Mouse (Mus musculus) hindbrain, embryonic 14.5 days (tissue): ENCODE measurements around the gene Lhfpl4. TPM values are rescaled to one million over a fixed set of nuclear protein-coding genes. Genes with fewer than 3 reads are reported as not detected.

Source experiments
- ATAC-seq: fragments of 200-750 bp; cut with Nextera tagmentation; 2 replicates; pipeline ENCODE4 v1.8.0; 2017; ENCODE audit warnings: moderate number of reproducible peaks, mild to moderate bottlenecking, moderate TSS enrichment, moderate library complexity; ENCODE audit not compliant: low FRiP score
- DNase-seq: peaks from one replicate; pipeline ENCODE4 v3.0.0-alpha.2; 2015; ENCODE audit warnings: low spot score
- H3K27ac ChIP-seq: fragments of 300-500 bp; sonication (generic); 2 replicates; pipeline ENCODE4 v1.5.1; 2014; ENCODE audit warnings: mild to moderate bottlenecking, moderate library complexity
- H3K27me3 ChIP-seq: fragments of 300-500 bp; sonication (generic); 2 replicates; pipeline ENCODE4 v1.6.1; 2014; ENCODE audit warnings: mild to moderate bottlenecking, low read length, mixed read lengths; ENCODE audit not compliant: control insufficient read depth, insufficient read depth
- H3K36me3 ChIP-seq: fragments of 300-500 bp; sonication (generic); replicated peaks from 2 replicates; pipeline ENCODE4 v1.6.1; 2014; ENCODE audit not compliant: control insufficient read depth, insufficient read depth
- H3K4me1 ChIP-seq: fragments of 300-500 bp; sonication (generic); replicated peaks from 2 replicates; pipeline ENCODE4 v1.6.1; 2014; ENCODE audit warnings: antibody characterized with exemption, low read length, mixed read lengths; ENCODE audit not compliant: control insufficient read depth, insufficient read depth
- H3K4me2 ChIP-seq: fragments of 300-500 bp; sonication (generic); replicated peaks from 2 replicates; pipeline ENCODE4 v1.6.1; 2014; ENCODE audit warnings: mild to moderate bottlenecking, moderate library complexity
- H3K4me3 ChIP-seq: fragments of 300-500 bp; sonication (generic); replicated peaks from 2 replicates; pipeline ENCODE4 v1.5.1; 2014; ENCODE audit warnings: mild to moderate bottlenecking, low read length
- H3K9ac ChIP-seq: fragments of 300-500 bp; sonication (generic); 2 replicates; pipeline ENCODE4 v1.6.1; 2014
- H3K9me3 ChIP-seq: fragments of 300-500 bp; sonication (generic); 2 replicates; pipeline ENCODE4 v1.6.1; 2016; ENCODE audit warnings: low read length; ENCODE audit not compliant: control insufficient read depth
- WGBS: fragments of 180-500 bp; shearing (Covaris S2); extraction: QIAGEN DNeasy Blood & Tissue Kit; methylation state at CpG from one replicate; pipeline ENCODE4 v1.1.7; 2014; 5-methylcytosine and 5-hydroxymethylcytosine counted together
- polyA plus RNA-seq: library from polyadenylated mRNA; unstranded; fragments of >200 nt; fragmentation: Nextera tagmentation; extraction: Ambion mirVana; gene quantifications from 2 replicates; pipeline ENCODE4 v1.2.1, GENCODE M21; 2014

Gene Lhfpl4
- polyA plus RNA-seq = 19.9 and 21.1 TPM in 2 replicates

GRCm38 (mm10) chr6:113194841-113195595 lies at the start of gene Lhfpl4:
TSS of gene Lhfpl4 (minus strand) at chr6:113195384.
- H3K4me1 ChIP-seq = peaks cover 34% of the 10 kb centered on the region
- peak within 1 kb of the TSS; percentile 94 for H3K4me2 ChIP-seq

DNA sequence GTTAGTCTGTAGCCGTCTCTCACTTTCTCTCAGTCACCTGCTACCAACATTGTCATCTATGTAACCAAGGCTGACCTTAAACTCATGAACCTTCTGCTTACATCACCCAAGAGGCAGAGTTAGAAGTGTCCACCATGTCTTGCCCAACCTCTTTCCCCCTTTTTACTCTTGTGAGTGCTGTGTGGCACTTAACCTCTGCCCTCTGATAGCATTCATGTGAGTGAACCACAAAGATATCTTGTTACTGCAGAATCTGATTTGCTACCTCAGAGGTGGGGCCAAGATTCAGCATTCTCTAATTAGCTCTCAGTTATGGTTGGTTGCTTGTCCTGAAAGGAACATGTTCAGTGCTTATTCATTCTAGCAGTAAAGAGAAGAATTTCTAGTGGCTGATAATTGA lies 47.6 kb upstream of the Lhfpl4 start:
- WGBS = 89% methylated on average over 1 of the region's 1 CpGs
- H3K27me3 ChIP-seq = no peaks in the 10 kb centered on the region
- no peak for DNase-seq
- H3K27ac ChIP-seq = no peak overlapping the region
- H3K9ac ChIP-seq = no peak overlapping the region
- peaks cover 26% of the 10 kb centered on the region for H3K36me3 ChIP-seq
- H3K4me2 ChIP-seq = no peak overlapping the region
- no peak for ATAC-seq
- no peaks in the 10 kb centered on the region for H3K9me3 ChIP-seq
- H3K4me1 ChIP-seq = peaks cover 13% of the 10 kb centered on the region
- H3K4me3 ChIP-seq = no peak overlapping the region

More at GRCm38 (mm10) chr6:113194841-113195595, at the start of gene Lhfpl4:
- ATAC-seq (peak; percentile 89), DNase-seq (peak; percentile 73)
- Histone ChIP-seq H3K27me3 (no peaks in the 10 kb centered on the region), H3K9ac (peak within 1 kb of the TSS; percentile 88), H3K9me3 (no peaks in the 10 kb centered on the region), H3K36me3 (peaks cover 12% of the 10 kb centered on the region), H3K4me3 (peak within 1 kb of the TSS; percentile 82), H3K27ac (peak within 1 kb of the TSS; percentile 81)
- 1% methylated on average over 39 of the region's 66 CpGs for WGBS

DNA sequence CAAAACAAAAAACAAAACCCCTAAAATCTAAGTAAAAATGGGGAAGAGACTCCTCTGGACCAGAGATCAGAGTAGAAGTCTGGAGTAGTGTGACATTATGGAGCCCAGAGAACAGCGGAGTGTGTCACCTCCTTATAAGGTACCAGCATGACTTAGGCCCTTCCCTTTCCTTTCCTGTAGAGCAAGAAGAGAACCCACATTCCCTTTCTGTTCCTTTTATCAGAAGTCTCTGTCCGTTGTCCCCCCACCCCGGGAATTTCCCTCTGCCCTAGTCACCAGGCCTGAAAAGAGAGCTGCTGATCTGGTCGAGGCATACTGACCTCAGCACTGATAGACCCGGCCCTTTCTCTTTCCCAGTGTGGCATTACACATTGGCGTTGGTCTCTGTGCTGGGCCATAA lies 43.3 kb upstream of the Lhfpl4 start:
- H3K4me1 ChIP-seq = peaks cover 13% of the 10 kb centered on the region
- ATAC-seq = no peak

DNA sequence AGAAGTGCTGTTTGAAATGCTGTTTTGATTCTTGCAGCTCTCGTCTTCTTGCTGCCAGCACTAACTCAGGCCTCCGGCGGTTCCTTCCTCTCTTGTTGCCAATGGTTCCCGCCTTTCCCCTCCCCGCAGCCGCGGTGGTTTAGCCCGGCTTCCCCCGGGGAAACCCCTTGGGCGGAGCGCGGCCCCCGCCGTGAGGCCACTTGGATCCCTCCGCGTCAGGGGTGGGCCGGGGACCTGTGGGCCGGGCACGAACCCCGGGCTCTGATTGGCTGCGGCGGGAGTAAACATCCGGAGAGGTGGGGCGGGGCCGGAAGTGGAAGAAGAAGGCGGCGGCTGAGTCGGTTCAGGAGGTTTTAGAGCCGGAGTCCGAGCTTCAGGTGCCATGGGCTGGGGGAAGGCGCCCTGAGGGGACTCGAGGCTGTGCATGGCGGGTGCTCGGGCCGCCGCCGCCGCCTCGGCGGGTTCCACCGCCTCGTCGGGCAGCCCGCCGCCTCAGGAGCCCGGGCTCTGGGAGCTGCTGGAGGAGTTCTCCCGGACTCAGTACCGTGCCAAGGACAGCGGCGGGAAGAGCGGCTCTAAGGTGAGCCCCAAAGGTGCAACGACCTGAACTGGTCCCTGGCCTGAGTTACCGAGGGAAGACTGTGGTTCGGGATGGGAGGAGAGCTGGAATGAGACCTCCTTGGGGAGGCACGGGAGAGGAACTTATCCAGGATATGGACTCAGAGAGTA lies 42.5 kb upstream of the Lhfpl4 start, which contains the start of gene Mtmr14:
Gene Mtmr14, plus strand, starts transcription at position 302 of the 729 bp plus-strand sequence.
- WGBS = under 1% methylated on average over 42 of the region's 55 CpGs
- DNase-seq = peak; percentile 98
- Histone ChIP-seq H3K4me3 (peak within 1 kb of the TSS; percentile 93), H3K4me2 (peak within 1 kb of the TSS; percentile 71), H3K36me3 (peaks cover 10% of the 10 kb centered on the region), H3K9ac (peak within 1 kb of the TSS; percentile 82), H3K27me3 (no peaks in the 10 kb centered on the region), H3K4me1 (peaks cover 13% of the 10 kb centered on the region), H3K9me3 (no peaks in the 10 kb centered on the region), H3K27ac (peak within 1 kb of the TSS; percentile 66)
- peak; percentile 99 for ATAC-seq

More for the DNA sequence above, 43.3 kb upstream of the Lhfpl4 start:
- H3K9me3 ChIP-seq = no peaks in the 10 kb centered on the region
- H3K9ac ChIP-seq = peak overlapping the region; percentile 82
- DNase-seq = no peak
- H3K27me3 ChIP-seq = no peaks in the 10 kb centered on the region
- H3K36me3 ChIP-seq = peaks cover 10% of the 10 kb centered on the region
- peak overlapping the region; percentile 71 for H3K4me2 ChIP-seq
- WGBS = 46% methylated on average over 6 of the region's 6 CpGs
- H3K27ac ChIP-seq = no peak overlapping the region
- peak overlapping the region; percentile 93 for H3K4me3 ChIP-seq

DNA sequence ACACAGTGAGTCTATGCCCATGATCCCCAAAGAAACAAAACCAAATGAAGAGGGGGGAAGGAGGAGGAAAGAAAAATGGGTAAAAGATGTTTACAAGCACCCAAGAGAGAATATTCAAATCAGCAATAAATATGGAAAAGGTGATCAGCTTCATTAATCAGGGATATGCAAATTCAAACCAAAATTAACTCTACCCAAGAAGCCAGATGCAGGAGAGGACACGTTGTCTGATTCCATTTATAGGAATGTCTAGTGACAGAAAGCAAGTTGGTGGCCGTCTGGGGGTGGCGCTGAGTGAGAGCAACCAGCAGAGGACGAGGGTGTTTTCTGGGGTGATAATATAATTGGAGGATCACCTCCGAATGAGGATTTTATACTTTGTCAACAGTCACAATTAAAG lies 40.0 kb upstream of the Lhfpl4 start:
- Histone ChIP-seq H3K36me3 (no peaks in the 10 kb centered on the region; the same call in 1 of the 2 replicates), H3K27me3 (no peaks in the 10 kb centered on the region), H3K4me1 (peaks cover 13% of the 10 kb centered on the region), H3K4me3 (no peak overlapping the region), H3K4me2 (no peak overlapping the region), H3K9ac (no peak overlapping the region), H3K27ac (no peak overlapping the region), H3K9me3 (no peaks in the 10 kb centered on the region)
- no peak for DNase-seq
- 75% methylated on average over 5 of the region's 5 CpGs for WGBS
- no peak for ATAC-seq

GRCm38 (mm10) chr6:113226705-113227104 lies 31.5 kb upstream of the Lhfpl4 start:
- Histone ChIP-seq H3K27ac (no peak overlapping the region), H3K9me3 (no peaks in the 10 kb centered on the region), H3K36me3 (no peaks in the 10 kb centered on the region), H3K4me2 (no peak overlapping the region), H3K4me1 (no peaks in the 10 kb centered on the region), H3K27me3 (no peaks in the 10 kb centered on the region), H3K4me3 (no peak overlapping the region), H3K9ac (no peak overlapping the region)
- ATAC-seq (no peak), DNase-seq (no peak)

DNA sequence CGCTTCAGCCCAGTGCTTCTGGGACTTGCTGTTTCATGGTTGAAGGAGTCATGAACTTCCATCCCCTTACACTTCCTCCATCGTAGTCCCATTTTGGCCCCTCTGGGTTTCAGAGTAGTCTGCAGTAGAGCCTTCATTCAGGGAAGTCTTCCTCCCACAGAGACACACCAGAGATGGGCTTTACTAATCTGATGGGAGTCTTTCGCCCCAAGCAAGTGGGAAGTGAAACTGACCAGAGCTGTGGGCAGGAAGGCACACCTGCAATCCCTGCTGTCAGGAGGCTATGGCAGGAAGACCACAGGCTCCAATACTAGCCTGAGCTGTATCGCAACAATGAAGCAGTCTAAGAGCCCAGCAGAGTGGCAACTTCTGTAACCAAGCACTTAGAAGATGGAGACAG lies 30.6 kb upstream of the Lhfpl4 start:
- no peak for ATAC-seq
- H3K27ac ChIP-seq = no peak overlapping the region
- no peaks in the 10 kb centered on the region for H3K27me3 ChIP-seq
- no peaks in the 10 kb centered on the region for H3K9me3 ChIP-seq
- H3K4me3 ChIP-seq = no peak overlapping the region
- H3K36me3 ChIP-seq = no peaks in the 10 kb centered on the region
- 89% methylated on average over 4 of the region's 4 CpGs for whole genome bisulfite sequencing
- no peak overlapping the region for H3K4me2 ChIP-seq
- no peak overlapping the region for H3K9ac ChIP-seq
- H3K4me1 ChIP-seq = no peaks in the 10 kb centered on the region
- DNase-seq = no peak

DNA sequence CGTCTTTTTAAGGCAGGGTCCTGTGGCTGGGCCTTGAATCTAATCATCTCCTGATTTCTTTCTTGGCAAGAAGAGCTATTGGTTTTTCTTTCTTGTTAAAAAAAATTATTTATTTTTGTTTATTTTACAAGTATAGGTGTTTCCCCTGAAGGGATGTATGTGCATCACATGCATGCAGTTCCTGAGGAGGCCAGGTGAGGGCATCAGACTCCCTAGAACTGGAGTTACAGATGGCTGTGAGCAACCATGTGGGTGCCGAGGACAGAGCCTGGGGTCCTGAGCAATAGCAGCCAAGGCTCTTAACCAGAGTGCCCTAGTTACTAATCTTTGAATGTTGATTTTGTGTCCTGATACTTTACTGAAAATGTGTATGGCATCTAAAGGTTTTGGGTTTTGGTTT lies 21.1 kb upstream of the Lhfpl4 start:
- no peaks in the 10 kb centered on the region for H3K4me1 ChIP-seq
- no peak overlapping the region for H3K27ac ChIP-seq
- H3K9ac ChIP-seq = no peak overlapping the region
- no peaks in the 10 kb centered on the region for H3K27me3 ChIP-seq
- H3K36me3 ChIP-seq = no peaks in the 10 kb centered on the region
- DNase-seq (no peak), ATAC-seq (no peak)
- no peak overlapping the region for H3K4me2 ChIP-seq
- no peaks in the 10 kb centered on the region for H3K9me3 ChIP-seq
- no peak overlapping the region for H3K4me3 ChIP-seq
- WGBS = 65% methylated on average over 2 of the region's 2 CpGs

DNA sequence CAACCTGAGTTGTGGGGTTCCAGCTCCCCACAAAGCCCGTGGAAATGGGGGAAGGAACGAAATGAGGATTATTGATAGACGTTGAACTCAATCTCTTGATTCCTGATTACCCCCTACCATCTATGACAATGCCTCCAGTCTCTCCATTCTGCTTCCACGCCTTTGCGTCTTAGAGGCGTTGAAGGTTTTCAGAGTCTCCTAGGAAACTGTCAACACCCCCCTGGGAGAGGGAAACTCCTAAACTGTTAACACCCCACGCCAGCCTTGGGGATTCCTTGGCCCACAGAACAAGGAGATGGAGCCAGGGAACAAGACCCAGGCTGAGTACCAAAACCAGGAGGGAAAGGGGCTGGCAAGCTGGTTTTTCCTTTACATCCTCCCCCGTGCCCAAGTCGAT lies 410 bp upstream of the Lhfpl4 start:
- Histone ChIP-seq H3K9me3 (no peaks in the 10 kb centered on the region), H3K27me3 (no peaks in the 10 kb centered on the region), H3K4me1 (peaks cover 34% of the 10 kb centered on the region), H3K9ac (peak overlapping the region; percentile 88), H3K4me2 (peak overlapping the region; percentile 94), H3K36me3 (peaks cover 12% of the 10 kb centered on the region), H3K4me3 (peak overlapping the region; percentile 82), H3K27ac (peak overlapping the region; percentile 81)
- DNase-seq (no peak), ATAC-seq (no peak; the same call in 1 of the 2 replicates)
- WGBS = 6% methylated on average over 9 of the region's 9 CpGs
